Mouse (Mus musculus) small intestine, adult 2 months (tissue): ENCODE data around the gene C1qa.

Experiments
- CTCF ChIP-seq: fragments of 200-500 bp; IDR thresholded peaks from 2 replicates; pipeline ENCODE4 v1.5.1; 2012; ENCODE audit warnings: low read depth, mild to moderate bottlenecking, control low read depth, inconsistent platforms, low read length, moderate library complexity, mixed read lengths; ENCODE audit not compliant: insufficient replicate concordance, insufficient read length; ENCODE audit errors: extremely low read depth
- POLR2A ChIP-seq: fragments of 200-500 bp; IDR thresholded peaks from 2 replicates; pipeline ENCODE4 v1.6.1; 2012; ENCODE audit warnings: low read depth, mild to moderate bottlenecking, control low read depth, inconsistent platforms, low read length, moderate library complexity

- no peak for TF ChIP-seq POLR2A
- TF ChIP-seq CTCF: no peak
Observed at GRCm38 (mm10) chr4:136945397-136945796, 46.8 kb upstream of the C1qa start.
